Mouse (Mus musculus): ENCODE measurements around the gene Prkaca. TPM values are rescaled to one million over a fixed set of nuclear protein-coding genes. Genes with fewer than 3 reads are reported as not detected.
"Not testable (repeated sequence)": the region's sequence is repeated elsewhere in the genome, so short reads cannot be mapped to it uniquely, and the experiment has no call there.

Prkaca gene
- total RNA-seq, 2 experiments from 2014 or later: 7.1 to 9.8 TPM

- no peak for ATAC-seq (replicated peaks; ENCODE audit: low FRiP score, poor library complexity, severe bottlenecking)
Measured at GRCm38 (mm10) chr8:83973161-83974031, 603 bp downstream of the Prkaca start.

- ATAC-seq (replicated peaks; ENCODE audit: low FRiP score, poor library complexity, severe bottlenecking): no peak
Measured at GRCm38 (mm10) chr8:83974521-83974920, 1.7 kb downstream of the Prkaca start.

GRCm38 (mm10) chr8:83976101-83976630 lies 3.4 kb downstream of the Prkaca start:
- no peak for ATAC-seq (replicated peaks; ENCODE audit: low FRiP score, poor library complexity, severe bottlenecking)

GRCm38 (mm10) chr8:83976779-83977350 lies 4.1 kb downstream of the Prkaca start:
- ATAC-seq (replicated peaks; ENCODE audit: low FRiP score, poor library complexity, severe bottlenecking): no peak

GRCm38 (mm10) chr8:83977646-83978045 lies 4.9 kb downstream of the Prkaca start:
- no peak for ATAC-seq (replicated peaks; ENCODE audit: low FRiP score, poor library complexity, severe bottlenecking)

GRCm38 (mm10) chr8:83978200-83978599 lies 5.4 kb downstream of the Prkaca start:
- no peak for ATAC-seq (replicated peaks; ENCODE audit: low FRiP score, poor library complexity, severe bottlenecking)

- ATAC-seq (replicated peaks; ENCODE audit: low FRiP score, poor library complexity, severe bottlenecking): no peak
Measured at GRCm38 (mm10) chr8:83980250-83980649, 7.5 kb downstream of the Prkaca start.

- ATAC-seq (replicated peaks; ENCODE audit: low FRiP score, poor library complexity, severe bottlenecking): no peak
Measured at GRCm38 (mm10) chr8:83980845-83981244, 8.1 kb downstream of the Prkaca start.

- no peak for ATAC-seq (replicated peaks; ENCODE audit: low FRiP score, poor library complexity, severe bottlenecking)
Measured at GRCm38 (mm10) chr8:83981533-83981932, 8.7 kb downstream of the Prkaca start.

GRCm38 (mm10) chr8:83982449-83982848 lies 9.7 kb downstream of the Prkaca start:
- ATAC-seq (replicated peaks; ENCODE audit: low FRiP score, poor library complexity, severe bottlenecking): no peak

GRCm38 (mm10) chr8:83983222-83983621 lies 10.4 kb downstream of the Prkaca start:
- ATAC-seq (replicated peaks; ENCODE audit: low FRiP score, poor library complexity, severe bottlenecking): not testable (repeated sequence)

- no peak for ATAC-seq (replicated peaks; ENCODE audit: low FRiP score, poor library complexity, severe bottlenecking)
Measured at GRCm38 (mm10) chr8:83989243-83989642, 16.4 kb downstream of the Prkaca start.

GRCm38 (mm10) chr8:83990170-83990569 lies 17.4 kb downstream of the Prkaca start:
- ATAC-seq (replicated peaks; ENCODE audit: low FRiP score, poor library complexity, severe bottlenecking): no peak

GRCm38 (mm10) chr8:83992488-83992887 lies 19.7 kb downstream of the Prkaca start:
- peak; percentile 52; the same call in 1 of the 2 replicates for ATAC-seq (replicated peaks; ENCODE audit: low FRiP score, poor library complexity, severe bottlenecking)

GRCm38 (mm10) chr8:83994030-83994429 lies 21.2 kb downstream of the Prkaca start:
- no peak for ATAC-seq (replicated peaks; ENCODE audit: low FRiP score, poor library complexity, severe bottlenecking)

- no peak for ATAC-seq (replicated peaks; ENCODE audit: low FRiP score, poor library complexity, severe bottlenecking)
Measured at GRCm38 (mm10) chr8:83995973-83996372, 23.2 kb downstream of the Prkaca start.

- peak; percentile 77 for ATAC-seq (replicated peaks; ENCODE audit: low FRiP score, poor library complexity, severe bottlenecking)
Measured at GRCm38 (mm10) chr8:83996567-83997505, 24.0 kb downstream of the Prkaca start.

- no peak for ATAC-seq (replicated peaks; ENCODE audit: low FRiP score, poor library complexity, severe bottlenecking)
Measured at GRCm38 (mm10) chr8:83997511-83998141, 24.8 kb downstream of the Prkaca start, which contains the start of gene Samd1. Samd1 (plus strand) TSS chr8:83997672.

Data from erythroblast, adult 5-6 weeks (primary cell).